Mouse (Mus musculus): ENCODE data around the gene Nbas. TPM values are rescaled to one million over a fixed set of nuclear protein-coding genes. Genes with fewer than 3 reads are reported as not detected.

Gene Nbas
- polyA plus RNA-seq, 1 experiment, result 10.5 TPM

DNA sequence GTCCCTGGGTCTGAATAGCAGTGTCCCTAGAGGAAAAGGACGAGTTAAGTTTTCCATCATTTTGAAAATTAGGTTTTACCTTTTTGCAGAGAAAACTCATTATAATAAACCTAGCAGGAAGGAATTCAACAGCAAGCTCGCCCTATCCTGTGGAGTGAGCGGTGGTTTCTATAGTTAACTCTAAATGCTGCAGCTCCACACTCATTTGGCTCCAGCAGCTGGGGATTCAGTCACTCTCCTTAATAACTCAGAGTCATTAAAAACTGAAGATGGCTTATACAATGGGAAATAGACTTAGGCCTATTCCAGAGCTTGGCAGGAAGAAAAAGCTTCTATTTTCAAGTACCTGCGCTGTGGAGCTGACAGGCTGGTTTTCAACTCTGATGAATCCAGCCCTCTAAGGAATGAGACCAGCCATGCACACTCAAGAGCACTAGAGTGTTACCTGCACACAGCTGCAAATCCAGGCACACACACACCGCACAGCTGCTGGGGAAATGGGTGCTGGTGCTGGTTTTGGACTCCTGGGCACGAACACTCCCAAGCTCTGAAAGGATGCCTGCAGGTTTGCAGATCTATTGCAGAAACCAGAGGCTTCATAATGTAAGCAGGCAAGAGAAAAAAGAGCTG, 316.7 kb downstream of the Nbas start:
- Histone ChIP-seq H3K27me3 (ENCODE audit: control insufficient read depth, insufficient read depth, insufficient read length) (no peaks in the 10 kb centered on the region), H3K4me3 (ENCODE audit: insufficient read depth, poor library complexity, severe bottlenecking) (no peak overlapping the region), H3K79me3 (ENCODE audit: low read depth) (no peaks in the 10 kb centered on the region), H3K79me2 (ENCODE audit: control insufficient read depth, insufficient read depth) (no peaks in the 10 kb centered on the region), H3K36me3 (ENCODE audit: control insufficient read depth, insufficient read depth) (no peaks in the 10 kb centered on the region), H3ac (ENCODE audit: control insufficient read depth, insufficient read length, low read depth) (no peak overlapping the region)
- no peak for TF ChIP-seq MAX (IDR thresholded peaks at IDR 0.05)
- no peak for TF ChIP-seq MYOG (IDR thresholded peaks at IDR 0.05; ENCODE audit: control insufficient read depth, extremely low read depth, insufficient read length)
- TF ChIP-seq CEBPB (IDR thresholded peaks at IDR 0.05; ENCODE audit: low read depth), result no peak
- TF ChIP-seq CTCF (IDR thresholded peaks at IDR 0.05; ENCODE audit: control insufficient read depth, insufficient read depth, insufficient read length), result no peak

DNA sequence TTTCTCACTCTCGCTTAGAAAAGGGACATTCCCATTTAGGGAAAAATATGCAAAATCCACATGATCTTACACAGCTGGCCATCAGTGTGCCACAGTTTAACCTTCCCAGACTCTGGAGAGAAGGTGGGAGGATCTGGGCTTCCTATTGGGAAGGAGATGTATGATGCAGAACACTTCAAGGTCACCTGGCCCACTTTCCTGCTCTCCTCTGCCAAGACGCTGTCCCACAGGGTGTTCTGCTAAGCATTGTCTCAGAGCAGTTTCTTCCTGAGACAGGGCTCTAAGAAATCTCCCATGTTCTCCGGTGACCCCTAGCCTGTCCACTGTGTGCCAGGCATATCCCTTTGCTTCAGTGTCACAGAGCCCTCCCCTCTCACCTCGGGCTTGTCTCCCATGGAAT, 318.7 kb downstream of the Nbas start:
- TF ChIP-seq MYOD1 (IDR thresholded peaks at IDR 0.05; ENCODE audit: control insufficient read depth, insufficient read length, low read depth) (no peak), CTCF (IDR thresholded peaks at IDR 0.05; ENCODE audit: control insufficient read depth, insufficient read depth, insufficient read length) (no peak), USF1 (IDR thresholded peaks at IDR 0.05; ENCODE audit: low read depth) (no peak), MAX (IDR thresholded peaks at IDR 0.05) (no peak), MYOG (IDR thresholded peaks at IDR 0.05; ENCODE audit: control insufficient read depth, extremely low read depth, insufficient read length) (no peak), CEBPB (IDR thresholded peaks at IDR 0.05; ENCODE audit: low read depth) (no peak), FOSL1 (IDR thresholded peaks at IDR 0.05; ENCODE audit: insufficient read depth, low read length, poor library complexity, severe bottlenecking) (no peak)
- H3ac ChIP-seq (ENCODE audit: control insufficient read depth, insufficient read length, low read depth), result no peak overlapping the region
- H3K79me2 ChIP-seq (ENCODE audit: control insufficient read depth, insufficient read depth), result no peaks in the 10 kb centered on the region
- no peak overlapping the region for H3K4me3 ChIP-seq (ENCODE audit: insufficient read depth, poor library complexity, severe bottlenecking)
- H3K36me3 ChIP-seq (ENCODE audit: control insufficient read depth, insufficient read depth), result no peaks in the 10 kb centered on the region
- no peaks in the 10 kb centered on the region for H3K27me3 ChIP-seq (ENCODE audit: control insufficient read depth, insufficient read depth, insufficient read length)
- H3K79me3 ChIP-seq (ENCODE audit: low read depth), result no peaks in the 10 kb centered on the region

DNA sequence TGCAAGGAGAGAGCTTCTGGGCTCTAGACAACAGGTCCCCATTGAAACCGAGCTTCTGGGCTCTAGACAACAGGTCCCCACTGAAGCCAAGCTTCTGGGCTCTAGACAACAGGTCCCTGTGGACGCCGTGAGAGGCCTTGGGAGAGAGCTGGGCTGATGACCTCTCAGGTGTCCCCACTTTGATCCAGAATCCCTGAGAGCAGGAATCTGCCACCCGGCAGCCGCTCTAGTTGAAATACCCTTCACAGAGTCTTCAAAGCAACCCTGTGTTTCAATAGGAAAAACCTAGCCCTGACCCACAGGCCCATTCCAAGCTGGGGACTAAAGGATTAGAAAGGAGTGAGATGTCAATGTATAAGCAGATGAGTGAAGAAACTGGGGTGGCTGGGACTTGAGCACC, 320.1 kb downstream of the Nbas start:
- H3K79me2 ChIP-seq (ENCODE audit: control insufficient read depth, insufficient read depth), result no peaks in the 10 kb centered on the region
- no peaks in the 10 kb centered on the region for H3K27me3 ChIP-seq (ENCODE audit: control insufficient read depth, insufficient read depth, insufficient read length)
- H3ac ChIP-seq (ENCODE audit: control insufficient read depth, insufficient read length, low read depth), result no peak overlapping the region
- H3K4me3 ChIP-seq (ENCODE audit: insufficient read depth, poor library complexity, severe bottlenecking), result no peak overlapping the region
- no peak for TF ChIP-seq MAX (IDR thresholded peaks at IDR 0.05)
- TF ChIP-seq CTCF (IDR thresholded peaks at IDR 0.05; ENCODE audit: control insufficient read depth, insufficient read depth, insufficient read length), result no peak
- TF ChIP-seq MYOD1 (IDR thresholded peaks at IDR 0.05; ENCODE audit: control insufficient read depth, insufficient read length, low read depth), result no peak
- TF ChIP-seq CEBPB (IDR thresholded peaks at IDR 0.05; ENCODE audit: low read depth), result no peak
- H3K79me3 ChIP-seq (ENCODE audit: low read depth), result no peaks in the 10 kb centered on the region
- H3K36me3 ChIP-seq (ENCODE audit: control insufficient read depth, insufficient read depth), result no peaks in the 10 kb centered on the region

- Histone ChIP-seq H3K36me3 (ENCODE audit: control insufficient read depth, insufficient read depth) (no peaks in the 10 kb centered on the region), H3K79me3 (ENCODE audit: low read depth) (no peaks in the 10 kb centered on the region), H3ac (ENCODE audit: control insufficient read depth, insufficient read length, low read depth) (no peak overlapping the region), H3K27me3 (ENCODE audit: control insufficient read depth, insufficient read depth, insufficient read length) (no peaks in the 10 kb centered on the region), H3K79me2 (ENCODE audit: control insufficient read depth, insufficient read depth) (no peaks in the 10 kb centered on the region), H3K4me3 (ENCODE audit: insufficient read depth, poor library complexity, severe bottlenecking) (no peak overlapping the region)
- TF ChIP-seq CEBPB (IDR thresholded peaks at IDR 0.05; ENCODE audit: low read depth), result no peak
- no peak for TF ChIP-seq MYOD1 (IDR thresholded peaks at IDR 0.05; ENCODE audit: control insufficient read depth, insufficient read length, low read depth)
- no peak for TF ChIP-seq USF1 (IDR thresholded peaks at IDR 0.05; ENCODE audit: low read depth)
- TF ChIP-seq MYOG (IDR thresholded peaks at IDR 0.05; ENCODE audit: control insufficient read depth, extremely low read depth, insufficient read length), result no peak
- no peak for TF ChIP-seq MAX (IDR thresholded peaks at IDR 0.05)
- no peak for TF ChIP-seq FOSL1 (IDR thresholded peaks at IDR 0.05; ENCODE audit: insufficient read depth, low read length, poor library complexity, severe bottlenecking)
- TF ChIP-seq CTCF (IDR thresholded peaks at IDR 0.05; ENCODE audit: control insufficient read depth, insufficient read depth, insufficient read length), result no peak
These were observed 326.0 kb downstream of the Nbas start for GRCm38 (mm10) chr12:13594746-13595469.

- H3K27me3 ChIP-seq (ENCODE audit: control insufficient read depth, insufficient read depth, insufficient read length), result no peaks in the 10 kb centered on the region
- H3ac ChIP-seq (ENCODE audit: control insufficient read depth, insufficient read length, low read depth), result no peak overlapping the region
- H3K36me3 ChIP-seq (ENCODE audit: control insufficient read depth, insufficient read depth), result no peaks in the 10 kb centered on the region
- no peak for TF ChIP-seq MYOD1 (IDR thresholded peaks at IDR 0.05; ENCODE audit: control insufficient read depth, insufficient read length, low read depth)
- no peak for TF ChIP-seq CEBPB (IDR thresholded peaks at IDR 0.05; ENCODE audit: low read depth)
- TF ChIP-seq MAX (IDR thresholded peaks at IDR 0.05), result no peak
- no peak for TF ChIP-seq FOSL1 (IDR thresholded peaks at IDR 0.05; ENCODE audit: insufficient read depth, low read length, poor library complexity, severe bottlenecking)
- TF ChIP-seq MYOG (IDR thresholded peaks at IDR 0.05; ENCODE audit: control insufficient read depth, extremely low read depth, insufficient read length), result no peak
- no peak for TF ChIP-seq CTCF (IDR thresholded peaks at IDR 0.05; ENCODE audit: control insufficient read depth, insufficient read depth, insufficient read length)
- no peak for TF ChIP-seq USF1 (IDR thresholded peaks at IDR 0.05; ENCODE audit: low read depth)
- H3K79me3 ChIP-seq (ENCODE audit: low read depth), result no peaks in the 10 kb centered on the region
- no peaks in the 10 kb centered on the region for H3K79me2 ChIP-seq (ENCODE audit: control insufficient read depth, insufficient read depth)
- H3K4me3 ChIP-seq (ENCODE audit: insufficient read depth, poor library complexity, severe bottlenecking), result no peak overlapping the region
These were observed 328.1 kb downstream of the Nbas start for GRCm38 (mm10) chr12:13597026-13597425.

All from C2C12 (cell line).